Mouse (Mus musculus): ENCODE results near the gene Gal3st2c.
A peak's percentile ranks its signal among the peaks of the same experiment; 100 is the strongest.
"Not testable (repeated sequence)": the region's sequence is repeated elsewhere in the genome, so short reads cannot be mapped to it uniquely, and the experiment has no call there.

The Gal3st2c gene

DNA sequence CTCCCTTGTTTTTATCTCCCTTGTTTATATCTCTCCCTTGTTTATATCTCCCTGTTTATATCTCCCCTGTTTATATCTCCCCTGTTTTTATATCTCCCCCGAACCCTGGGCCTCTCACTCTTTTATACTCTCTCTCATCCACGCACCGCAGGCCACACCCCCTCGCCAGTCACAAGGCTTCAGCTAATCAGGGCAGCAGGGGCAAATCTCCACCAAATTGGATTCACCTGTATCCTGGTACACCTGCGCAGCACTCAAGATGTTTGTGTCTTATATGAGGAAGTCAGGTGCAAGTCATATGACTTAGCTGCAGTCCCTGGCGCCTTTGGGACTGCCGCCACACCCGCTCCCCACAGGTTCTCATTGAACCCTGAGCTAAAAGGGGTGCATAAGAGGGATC is at the start of gene Gal3st2c:
Gene Gal3st2c (plus strand): TSS at position 301 of the 400 bp plus-strand sequence.
- DNase-seq, result not testable (repeated sequence)

DNA sequence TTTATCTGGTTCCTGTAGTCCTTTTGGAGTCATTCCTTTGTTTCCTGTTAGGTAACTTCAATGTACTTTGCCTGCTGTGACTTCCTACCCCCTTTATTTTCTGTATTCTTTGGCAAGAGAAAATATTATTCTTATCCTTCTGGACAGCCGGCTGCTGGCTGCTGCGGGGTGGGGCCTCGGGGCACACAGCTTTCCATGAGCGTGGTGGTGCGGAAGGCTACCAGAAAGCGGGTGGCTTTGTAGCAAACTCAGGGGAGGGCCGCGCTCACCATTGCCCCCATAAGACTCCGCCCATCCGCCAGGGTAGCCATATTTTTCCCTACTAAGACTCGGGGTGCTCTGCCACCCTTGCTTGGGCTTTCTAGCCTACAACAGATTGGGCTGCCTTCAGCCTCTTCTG is 41.2 kb upstream of the Gal3st2c start:
- DNase-seq, result not testable (repeated sequence)

DNA sequence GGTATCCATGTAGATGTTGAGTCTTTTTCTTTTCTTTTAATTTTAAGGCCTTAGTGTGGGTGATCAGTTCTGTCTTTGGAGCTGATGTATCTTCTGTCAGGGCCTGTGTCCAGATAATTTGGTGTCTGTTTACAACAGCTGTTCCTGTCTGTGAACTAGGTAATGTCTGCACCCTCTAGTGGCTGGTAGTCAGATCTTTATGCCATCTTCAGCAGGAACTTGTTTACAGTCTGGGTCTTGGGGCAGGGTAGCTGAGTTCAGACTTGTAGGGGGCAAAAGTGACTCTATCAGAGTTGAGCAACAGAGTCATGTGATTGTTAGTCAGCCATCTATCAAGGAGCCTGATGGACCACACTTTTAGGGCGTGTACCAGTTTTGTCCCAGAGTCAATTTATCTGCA is 23.8 kb upstream of the Gal3st2c start:
- DNase-seq, result not testable (repeated sequence)

DNA sequence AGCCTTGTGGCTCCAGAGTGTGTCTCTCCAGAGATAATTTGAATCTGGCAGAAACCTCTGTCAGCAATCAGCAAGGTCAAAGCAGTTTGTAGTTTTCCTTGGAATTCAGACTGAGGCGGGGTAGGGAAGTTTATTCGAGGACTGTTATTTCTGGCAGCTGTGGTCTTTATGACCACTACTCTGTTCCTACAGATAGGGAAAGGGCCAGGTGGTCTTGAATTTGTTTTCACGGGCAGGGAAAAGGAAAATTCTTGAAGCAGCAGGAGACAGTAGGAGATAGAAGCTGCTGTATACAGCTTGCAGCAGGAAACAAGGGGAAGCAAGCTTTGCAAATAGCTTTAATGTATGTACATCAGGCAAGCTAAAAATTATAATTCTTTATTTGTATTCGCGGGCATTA is 19.9 kb upstream of the Gal3st2c start:
- DNase-seq, result not testable (repeated sequence)

DNA sequence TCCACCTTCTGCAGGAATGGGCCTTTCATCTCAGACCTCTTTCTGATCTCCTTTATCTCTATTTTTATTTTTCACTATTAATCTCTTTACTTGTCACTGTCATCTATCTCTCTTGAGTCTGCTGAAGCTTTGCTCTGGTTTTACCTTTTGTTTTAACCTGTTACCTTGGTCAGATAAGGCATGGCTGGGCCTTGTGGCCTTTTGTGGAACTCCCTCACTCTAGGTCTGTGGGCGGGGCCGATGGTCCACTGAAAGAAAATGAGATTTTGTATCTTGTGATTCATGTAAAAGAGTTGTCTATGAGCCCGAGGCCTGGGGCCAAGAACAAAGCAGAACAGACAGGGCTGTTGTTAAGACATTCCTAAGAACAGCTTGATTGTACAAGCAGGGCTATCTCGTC is 19.5 kb upstream of the Gal3st2c start:
- not testable (repeated sequence) for DNase-seq

DNA sequence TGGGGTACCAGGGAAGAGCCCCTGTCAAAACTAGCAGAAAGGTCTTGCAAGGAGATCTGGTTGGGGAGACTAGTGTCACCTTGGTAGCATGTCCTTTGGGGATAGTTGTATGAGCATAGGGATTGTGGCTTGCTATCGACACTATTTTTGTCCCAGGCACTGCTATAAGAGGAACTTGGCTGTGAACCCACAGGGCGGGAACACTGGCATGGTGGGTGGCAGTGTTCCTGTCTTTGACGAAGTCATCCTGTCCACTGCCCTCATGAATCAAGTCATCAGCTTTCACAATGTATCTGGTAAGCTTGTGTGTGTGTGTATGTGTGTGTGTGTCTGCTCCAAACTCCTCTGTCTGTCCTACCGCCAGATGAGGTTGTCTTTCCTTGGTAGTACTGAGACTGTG is 14.5 kb upstream of the Gal3st2c start:
- not testable (repeated sequence) for DNase-seq

DNA sequence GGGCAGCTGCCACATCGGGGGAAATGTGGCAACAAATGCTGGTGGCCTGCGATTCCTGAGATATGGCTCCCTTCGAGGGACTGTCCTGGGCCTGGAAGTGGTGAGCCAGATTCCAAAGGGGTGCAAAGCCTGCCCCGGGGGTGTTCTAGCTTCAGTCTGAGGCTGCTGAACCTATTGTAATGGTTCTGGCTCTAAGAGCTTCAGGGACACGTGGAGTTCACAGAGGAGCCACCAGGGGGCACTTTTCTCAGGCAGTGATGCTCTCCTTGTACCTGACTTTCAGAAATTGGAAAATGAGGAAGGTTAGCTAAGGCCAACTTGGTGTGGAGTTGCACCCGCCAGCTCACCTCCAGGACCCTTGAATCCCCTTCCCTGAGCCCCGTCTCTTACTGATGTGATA is 12.0 kb upstream of the Gal3st2c start:
- not testable (repeated sequence) for DNase-seq

DNA sequence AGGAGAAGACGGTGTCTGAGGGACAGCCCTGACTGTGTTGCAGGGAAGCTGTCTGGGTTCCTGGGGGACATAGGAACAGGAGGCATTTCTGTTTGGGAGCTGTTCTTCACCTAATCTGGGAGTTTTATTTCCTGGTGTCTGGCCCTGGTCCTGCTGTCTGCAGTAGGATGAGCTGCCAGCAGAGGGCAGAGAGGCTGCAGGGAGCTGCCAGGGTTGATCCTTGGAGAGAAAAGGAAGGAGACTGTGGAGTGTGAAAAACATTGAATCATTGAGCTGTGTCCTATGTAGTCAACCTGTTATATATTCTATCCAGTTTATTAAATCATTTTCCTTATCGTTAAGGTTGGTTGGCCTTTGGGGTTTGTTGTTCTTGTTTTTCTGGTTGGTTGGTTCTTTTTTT is 9.4 kb upstream of the Gal3st2c start:
- DNase-seq, result not testable (repeated sequence)

DNA sequence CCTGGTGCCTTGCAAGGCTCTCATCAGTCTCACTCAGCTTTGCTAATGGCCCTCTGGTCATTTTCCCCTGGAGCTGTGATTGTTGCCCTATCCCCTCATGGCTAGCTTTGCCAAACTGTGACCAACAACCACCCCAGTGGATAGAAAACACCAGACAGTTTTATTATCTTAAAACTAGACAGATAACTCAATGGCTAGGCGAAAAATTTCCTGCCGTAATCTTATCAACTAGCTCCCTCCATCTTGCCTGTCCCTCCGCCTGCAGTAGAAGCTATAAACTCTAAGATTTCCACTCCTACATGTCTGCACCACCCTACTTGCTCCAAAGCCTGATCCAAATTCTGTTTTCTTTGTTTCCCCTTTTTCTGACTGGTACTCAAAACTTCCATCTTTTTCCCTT is 4.1 kb upstream of the Gal3st2c start:
- no peak for DNase-seq

DNA sequence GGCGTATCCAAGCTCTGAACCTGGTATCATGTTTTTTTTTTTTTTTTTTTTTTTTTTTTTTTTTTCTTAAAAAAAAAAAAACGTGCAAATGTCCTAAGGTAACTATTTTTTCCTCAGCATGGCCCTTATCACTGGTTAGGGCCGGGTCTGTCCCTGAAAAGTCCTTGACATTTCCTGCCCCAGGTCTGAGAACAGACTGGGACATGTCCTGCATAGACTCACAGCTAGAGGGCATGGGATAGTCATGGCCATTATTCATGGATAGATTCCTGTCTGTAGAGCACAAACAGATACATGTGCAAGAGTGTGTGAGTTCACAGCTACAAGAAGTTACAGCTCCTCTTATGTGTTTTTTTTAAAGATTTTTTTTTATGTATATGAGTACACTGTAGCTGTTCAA is 1.5 kb upstream of the Gal3st2c start:
- DNase-seq, result no peak

DNA sequence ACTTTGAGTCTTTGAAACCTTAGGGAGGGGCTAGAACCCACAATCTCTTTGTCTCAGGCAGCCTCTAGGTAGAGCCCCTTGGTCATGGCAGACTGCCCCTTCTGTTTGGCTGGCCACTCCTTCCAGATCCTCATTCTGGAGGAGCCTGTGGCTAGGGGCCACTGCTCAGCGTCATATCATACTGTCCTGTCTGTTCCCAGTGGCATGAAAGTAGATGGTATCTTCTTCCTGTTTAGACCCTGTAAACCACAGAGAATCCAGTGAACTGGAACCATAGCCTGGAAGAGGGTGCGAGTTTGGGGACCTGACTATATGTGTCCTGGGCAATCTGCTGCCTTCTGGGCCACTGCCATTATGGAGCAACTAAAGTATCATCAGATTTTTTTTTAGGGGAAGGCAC is 759 bp downstream of the Gal3st2c start:
- not testable (repeated sequence) for DNase-seq

DNA sequence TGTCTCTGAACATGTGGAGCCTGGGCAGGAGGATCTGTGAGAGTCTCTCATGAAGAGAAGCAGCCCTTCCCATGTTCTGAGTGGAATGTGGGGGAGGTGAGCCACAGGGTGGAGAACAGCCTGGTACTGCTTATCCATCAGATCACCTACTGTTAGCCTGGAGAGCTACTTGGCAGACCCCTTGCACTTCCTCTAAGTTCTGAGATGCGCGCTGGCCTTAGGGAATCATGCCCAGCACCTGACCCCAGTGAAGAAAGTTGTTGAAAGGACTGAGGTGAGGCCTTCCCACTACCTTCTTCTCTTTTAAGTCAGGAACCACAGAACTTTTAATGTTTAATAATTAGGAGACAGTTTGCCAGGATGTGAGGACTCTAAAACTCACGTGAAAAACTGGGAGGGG is 1.2 kb downstream of the Gal3st2c start:
- not testable (repeated sequence) for DNase-seq

DNA sequence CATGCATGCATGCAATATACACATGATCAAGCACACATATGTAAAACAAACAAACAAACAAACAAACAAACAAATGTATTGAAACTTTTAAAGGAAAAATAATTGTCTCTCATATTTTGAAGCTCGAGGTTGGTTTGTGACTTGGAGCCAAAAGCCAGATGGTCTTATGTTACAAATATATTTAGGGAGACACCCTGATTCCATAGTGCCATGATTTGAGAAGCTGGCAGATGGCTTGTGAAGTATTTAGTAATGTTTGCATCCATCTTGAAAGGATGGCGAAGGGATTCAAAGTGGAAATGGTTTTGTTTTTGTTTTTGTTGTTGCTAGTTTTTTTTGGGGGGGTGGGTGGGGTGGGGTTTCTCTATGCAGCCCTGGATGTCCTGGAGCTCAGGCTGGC is 10.7 kb downstream of the Gal3st2c start:
- DNase-seq, result no peak

DNA sequence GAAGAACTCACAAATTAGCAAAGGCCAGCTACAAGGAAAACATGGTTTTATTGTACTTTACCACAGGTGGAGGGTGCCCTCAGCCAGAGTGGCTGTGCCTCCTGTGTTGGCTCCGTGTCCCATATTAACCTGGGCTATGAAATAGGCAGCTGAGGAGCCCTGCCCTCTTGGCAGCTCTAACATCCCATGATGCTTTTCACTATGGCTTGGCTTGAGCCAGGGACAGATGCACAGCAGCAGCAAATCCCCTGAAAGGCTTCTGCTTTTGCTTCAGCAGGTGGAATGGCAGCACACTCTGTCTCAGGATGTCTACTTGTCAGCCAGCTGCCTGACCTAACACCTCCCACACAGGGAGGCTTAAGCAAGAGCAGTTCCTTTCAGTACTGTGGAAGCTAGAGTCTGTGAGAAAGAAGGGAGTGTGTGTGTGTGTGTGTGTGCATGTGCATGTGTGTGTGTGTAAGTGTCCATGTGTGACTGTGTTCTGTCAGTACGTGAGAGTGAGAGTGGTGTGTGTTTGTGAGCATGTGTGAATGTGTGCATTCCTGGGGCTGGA is 15.7 kb downstream of the Gal3st2c start:
- DNase-seq, result not testable (repeated sequence)

DNA sequence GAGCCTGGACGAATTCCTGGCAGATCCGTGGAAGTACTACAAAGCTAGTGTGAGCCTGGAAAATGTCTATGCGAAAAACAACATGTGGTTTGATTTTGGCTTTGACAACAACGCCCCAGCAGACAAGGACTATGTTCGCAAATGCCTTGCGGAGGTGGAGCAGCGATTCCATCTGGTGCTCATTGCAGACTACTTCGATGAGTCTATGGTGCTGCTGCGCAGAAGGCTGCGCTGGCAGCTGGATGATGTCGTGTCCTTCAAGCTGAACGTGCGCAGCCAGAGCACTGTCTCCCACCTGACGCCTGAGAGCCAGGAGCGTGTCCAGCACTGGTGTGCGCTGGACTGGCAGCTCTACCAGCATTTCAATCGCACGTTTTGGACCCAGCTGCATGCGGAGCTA is 18.5 kb downstream of the Gal3st2c start:
- not testable (repeated sequence) for DNase-seq

DNA sequence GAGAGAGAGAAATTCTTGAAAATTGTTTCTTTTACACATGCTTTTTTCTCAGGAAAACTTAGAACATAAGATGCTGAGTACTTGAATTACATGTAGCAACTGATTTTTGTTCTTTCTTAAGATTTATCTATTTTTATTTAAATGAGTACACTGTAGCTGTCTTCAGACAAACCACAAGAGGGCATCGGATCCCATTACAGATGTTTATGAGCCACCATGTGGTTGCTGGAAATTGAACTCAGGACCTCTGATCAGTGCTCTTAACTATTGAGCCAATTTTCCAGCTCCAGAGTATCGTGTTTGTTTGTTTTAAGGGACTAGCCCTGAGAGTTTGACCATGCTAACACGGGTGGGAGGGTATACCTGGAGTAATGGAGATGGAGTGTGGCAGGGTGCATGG is 21.3 kb downstream of the Gal3st2c start:
- no peak for DNase-seq

DNA sequence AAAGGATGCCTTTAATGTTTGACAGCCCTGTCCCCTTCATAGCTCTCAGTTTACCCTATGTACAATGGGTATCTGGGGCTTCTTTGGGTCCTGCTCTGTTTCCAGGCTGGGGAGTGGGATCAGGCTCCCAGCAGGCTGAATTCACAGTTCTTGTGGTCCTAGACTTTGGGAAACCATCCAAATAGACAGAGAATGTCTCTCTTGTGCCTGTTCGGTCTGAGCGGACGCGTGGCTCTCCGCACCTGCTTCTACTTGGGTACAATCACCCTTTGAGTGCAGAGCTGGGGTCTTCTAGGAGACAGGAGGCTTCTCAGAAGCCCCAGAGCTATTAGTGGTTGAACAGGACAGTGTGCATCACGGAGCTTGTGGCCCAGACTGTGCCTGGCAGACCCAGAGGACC is 29.8 kb downstream of the Gal3st2c start, which contains the start of gene Neu4:
Gene Neu4 (plus strand): TSS at position 301 of the 400 bp plus-strand sequence.
- DNase-seq, result no peak

DNA sequence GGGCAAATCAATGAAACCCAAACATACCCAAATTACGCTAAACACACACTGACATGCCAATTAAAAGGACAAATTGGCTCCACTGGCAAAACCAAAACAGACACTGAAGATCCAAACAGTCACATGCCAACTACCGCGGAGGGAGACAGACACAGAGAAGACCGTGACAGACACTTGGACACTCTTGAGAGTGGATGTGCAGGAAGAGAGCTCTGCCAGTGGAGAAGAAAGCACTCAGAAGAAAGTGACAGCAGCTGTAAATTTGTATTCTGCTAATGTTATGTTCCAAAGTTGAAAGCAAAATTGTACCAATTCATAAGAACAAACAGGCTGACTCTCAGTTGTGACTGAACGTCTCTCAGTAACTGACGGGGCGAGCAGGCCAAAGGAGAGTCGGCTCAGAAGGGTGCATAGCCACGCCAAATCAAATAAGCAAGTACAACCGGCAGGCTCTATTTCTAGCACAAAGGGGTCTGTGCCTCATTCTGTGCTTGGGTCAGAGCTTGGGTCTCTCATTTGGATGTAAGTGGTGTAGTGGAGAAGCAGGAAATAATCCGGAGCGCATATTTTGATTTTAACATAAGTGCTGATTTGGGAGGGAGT is 37.3 kb downstream of the Gal3st2c start:
- DNase-seq, result no peak

DNA sequence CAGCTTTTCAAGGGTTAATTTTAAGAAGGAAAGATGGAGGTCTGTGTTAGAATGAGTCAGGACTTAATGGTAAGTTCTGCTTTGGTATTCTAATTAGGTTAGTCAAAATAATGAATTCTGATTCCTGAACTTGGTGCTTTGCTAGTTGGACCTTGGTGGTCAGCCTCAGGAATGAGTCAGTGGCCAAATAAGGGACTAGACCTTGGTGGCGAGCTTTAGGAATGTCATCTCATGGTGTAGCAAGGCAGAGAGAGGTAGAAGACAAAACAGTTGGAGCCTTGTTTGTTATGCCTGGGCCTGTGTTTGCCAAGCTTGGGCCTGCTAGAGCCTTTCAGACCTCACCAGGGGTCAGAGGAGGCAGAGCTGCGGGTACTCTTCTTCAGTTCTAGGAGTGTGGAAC is 38.4 kb downstream of the Gal3st2c start:
- DNase-seq, result no peak

DNA sequence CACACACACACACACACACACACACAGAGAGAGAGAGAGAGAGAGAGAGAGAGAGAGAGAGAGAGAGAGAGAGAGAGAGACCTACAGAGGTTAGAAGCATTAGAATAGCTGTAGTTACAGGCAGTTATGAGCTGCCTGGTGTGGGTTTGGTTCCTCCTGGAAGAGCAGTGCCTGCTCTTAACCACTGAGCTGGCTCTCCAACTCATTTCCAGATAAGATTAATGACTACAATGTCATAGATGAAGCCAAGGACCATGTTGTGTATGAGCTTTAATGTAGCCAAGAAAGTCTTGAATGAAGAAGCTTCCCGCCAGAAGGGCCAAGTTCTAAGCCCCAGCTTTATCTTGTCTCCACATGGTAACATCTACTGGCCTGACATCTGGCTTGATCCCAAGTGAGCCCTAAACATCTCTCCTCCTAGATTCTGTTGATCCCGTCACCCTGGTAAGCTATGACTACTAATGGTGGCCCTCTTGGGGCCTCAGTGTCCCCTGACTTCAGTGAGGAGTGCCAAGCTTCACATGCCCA is 42.8 kb downstream of the Gal3st2c start:
- no peak for DNase-seq

DNA sequence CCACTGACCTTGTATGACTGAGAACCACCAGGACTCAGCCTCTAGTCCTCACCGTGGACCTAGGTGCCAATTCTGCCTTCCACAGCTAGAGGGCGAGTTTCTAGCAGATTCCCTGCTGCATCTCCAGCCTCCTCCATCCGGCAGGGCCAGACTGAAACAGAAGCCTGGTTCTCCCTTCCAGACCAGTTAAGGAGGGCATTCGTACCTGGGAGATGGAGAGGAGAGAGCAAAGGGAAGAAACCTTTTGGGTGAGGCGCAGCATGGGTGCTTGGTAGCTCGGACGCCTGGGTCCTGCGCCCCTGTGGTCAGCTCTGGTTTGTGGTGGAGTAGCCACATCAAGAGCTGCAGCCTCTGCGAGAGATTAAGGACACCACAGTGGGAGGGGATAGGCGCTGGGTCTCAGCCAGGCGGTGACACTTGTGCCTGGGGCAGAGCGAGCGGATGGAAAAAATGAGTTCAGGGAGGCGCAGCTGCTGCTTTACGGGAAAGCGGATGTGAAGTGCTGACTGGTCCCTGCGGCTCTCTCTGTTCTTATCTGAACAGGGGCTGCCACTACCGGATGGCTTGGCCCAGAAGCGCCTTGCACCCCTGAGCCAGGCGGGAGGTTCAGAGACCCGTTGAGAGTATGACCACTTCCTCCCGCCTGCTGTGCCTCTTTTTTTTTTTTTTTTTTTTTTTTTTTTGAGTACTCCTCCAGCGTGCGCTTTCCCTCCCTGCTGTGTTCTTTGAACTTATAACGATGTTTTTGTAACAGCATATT is 44.9 kb downstream of the Gal3st2c start:
- DNase-seq, result peak; percentile 80

DNA sequence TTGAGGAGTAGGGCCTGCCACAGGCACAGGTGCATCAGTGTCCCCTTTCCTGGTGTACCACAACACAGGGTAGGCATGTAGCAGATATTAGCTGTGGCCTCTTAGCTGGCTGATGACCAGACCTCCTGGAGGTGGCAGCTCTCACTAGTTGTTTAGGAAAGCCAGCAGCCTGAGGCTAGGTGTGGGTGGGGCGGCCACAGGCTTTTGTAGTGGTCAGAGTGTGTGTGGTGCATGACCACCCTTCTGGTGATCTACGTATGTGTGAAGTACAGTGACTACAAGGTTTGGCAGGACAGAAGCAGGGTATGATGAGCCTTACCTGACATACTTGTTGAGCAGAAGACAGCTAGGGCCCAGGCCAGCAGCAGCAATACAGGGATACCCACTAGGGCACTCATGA is 50.1 kb downstream of the Gal3st2c start:
- no peak for DNase-seq

DNA sequence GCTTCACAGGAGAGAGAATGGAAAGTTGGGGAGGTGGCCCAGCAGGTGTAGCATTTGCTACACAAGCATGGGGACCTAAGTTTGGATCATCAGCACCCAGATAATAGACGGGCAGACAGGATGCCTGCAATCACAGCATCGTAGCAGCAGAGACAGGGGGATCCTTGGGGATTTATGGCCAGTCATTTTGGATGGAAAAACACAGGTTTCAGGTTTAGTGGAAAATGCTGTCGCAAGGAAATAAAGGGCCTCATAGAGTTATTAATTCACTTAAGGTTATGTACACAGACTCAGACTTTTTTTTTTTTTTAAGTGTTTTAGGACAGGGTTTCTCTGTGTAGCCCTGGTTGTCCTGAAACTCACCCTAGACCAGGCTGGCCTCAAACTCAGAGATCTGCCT is 55.2 kb downstream of the Gal3st2c start:
- DNase-seq, result no peak

DNA sequence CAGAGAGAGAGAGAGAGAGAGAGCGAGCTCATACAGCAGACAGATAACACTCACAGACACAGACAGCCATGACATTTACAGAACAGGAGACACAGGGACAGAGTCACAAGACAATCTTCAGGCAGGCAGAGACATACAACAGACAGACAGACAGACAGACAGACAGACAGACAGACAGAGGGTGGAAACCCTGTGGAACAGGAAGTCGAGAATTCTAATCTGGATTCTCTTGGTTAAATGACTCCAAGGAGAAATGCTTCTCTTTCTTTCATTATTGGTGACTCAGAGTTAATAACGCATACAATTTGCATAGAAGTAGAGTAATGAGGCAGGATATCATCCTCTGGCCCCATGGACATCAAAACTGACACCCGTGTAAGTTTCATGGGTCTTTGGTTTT is 56.2 kb downstream of the Gal3st2c start:
- no peak for DNase-seq
